Mouse (Mus musculus) megakaryocyte progenitor cell, adult 5-6 weeks (primary cell): ENCODE data around the gene Ubtd1. TPM values are rescaled to one million over a fixed set of nuclear protein-coding genes. Genes with fewer than 3 reads are reported as not detected.

Source experiments
- ATAC-seq: replicated peaks from 2 replicates; pipeline ENCODE4 v1.8.0; 2016; ENCODE audit warnings: mild to moderate bottlenecking, moderate TSS enrichment, inconsistent platforms; ENCODE audit not compliant: poor library complexity
- total RNA-seq, 2 experiments: library from RNA; stranded (forward) in 1 of 2; stranded (reverse) in 1 of 2; fragments of 157-497, 149-512 nt in 1 of 2; fragments of 200-1000 nt in 1 of 2; gene quantifications; 2 replicates each; pipeline versions ENCODE4 v1.2.3 to v1.2.4; 2015 to 2017

The Ubtd1 gene
- total RNA-seq, 2 experiments from 2014 or later = 11.2 to 11.9 TPM

DNA sequence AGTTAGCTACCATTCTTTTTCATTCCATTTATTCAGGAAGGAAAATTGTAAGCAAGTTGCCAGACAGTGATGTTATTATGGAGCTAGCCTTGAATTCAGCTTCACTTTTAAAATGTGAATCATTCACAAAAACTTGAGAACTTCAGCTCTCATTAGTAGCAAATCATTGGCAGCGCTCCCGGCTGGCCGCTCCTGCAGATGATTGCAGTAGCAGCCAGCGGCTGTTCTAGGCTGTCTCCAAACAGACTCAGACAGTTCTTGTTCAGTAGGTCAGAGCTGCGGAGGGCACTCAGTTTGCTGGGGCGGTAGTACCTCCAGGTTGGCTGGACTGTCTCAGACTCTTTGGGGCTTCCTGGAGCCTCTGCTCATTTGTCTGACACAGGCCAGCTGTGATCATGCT lies 11.9 kb downstream of the Ubtd1 start:
- no peak for ATAC-seq

DNA sequence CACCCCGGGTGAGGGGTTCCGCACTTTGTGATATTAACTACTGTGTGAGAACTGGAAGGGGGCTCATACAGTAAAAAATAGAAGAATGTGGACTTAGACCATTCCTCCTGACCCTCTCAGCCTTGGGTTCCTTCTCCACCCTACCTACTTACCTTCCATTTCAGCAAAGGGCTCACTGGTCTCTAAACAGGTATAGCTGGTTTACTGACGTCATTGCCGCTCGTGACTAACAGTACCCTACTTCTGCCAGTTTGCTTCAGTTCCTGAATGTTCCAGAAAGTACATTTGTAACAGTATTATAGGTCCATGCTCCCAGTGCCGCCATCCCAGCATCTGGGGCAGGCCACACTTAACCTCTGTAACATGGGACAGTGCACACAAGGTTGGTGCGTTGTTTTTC lies 12.5 kb downstream of the Ubtd1 start:
- ATAC-seq = no peak

DNA sequence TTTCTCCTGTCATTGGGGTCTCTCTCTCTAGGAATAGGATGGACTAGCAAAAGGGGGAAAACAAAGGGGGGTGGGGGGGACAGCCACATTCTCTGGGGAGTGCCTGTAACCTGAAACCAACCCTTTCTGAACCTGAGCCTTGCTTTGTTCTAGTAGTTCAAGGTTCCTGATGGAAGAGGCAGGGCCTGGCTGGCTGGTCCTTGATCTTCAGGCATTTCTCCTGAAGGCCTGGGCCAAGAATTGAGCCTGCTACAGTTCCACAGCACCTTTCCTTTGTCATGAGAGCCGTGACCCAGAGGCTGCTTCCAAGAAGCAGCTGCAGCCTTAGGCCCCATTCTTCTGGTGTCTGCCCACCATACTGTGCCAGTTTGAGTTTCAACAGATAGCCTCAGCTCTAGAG lies 13.9 kb downstream of the Ubtd1 start:
- ATAC-seq = no peak

DNA sequence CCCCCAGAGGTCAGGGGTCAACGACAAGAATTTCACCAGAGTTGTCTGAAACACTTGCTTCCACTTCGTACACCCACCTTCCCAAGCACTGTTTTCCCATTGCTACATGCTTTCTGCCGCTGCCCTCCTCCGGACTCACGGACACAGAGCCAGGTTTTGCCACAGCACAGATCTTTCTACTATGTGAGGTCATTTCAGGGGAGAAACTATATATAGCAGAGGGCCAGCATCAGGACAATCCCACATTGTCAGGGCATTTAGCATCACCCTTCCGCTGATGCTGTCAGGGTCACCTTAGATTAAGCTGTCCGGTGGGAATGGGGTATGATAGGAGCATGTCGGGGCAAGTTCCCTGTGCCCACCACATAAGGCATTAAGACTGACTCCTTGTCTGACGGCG lies 15.5 kb downstream of the Ubtd1 start:
- no peak for ATAC-seq

DNA sequence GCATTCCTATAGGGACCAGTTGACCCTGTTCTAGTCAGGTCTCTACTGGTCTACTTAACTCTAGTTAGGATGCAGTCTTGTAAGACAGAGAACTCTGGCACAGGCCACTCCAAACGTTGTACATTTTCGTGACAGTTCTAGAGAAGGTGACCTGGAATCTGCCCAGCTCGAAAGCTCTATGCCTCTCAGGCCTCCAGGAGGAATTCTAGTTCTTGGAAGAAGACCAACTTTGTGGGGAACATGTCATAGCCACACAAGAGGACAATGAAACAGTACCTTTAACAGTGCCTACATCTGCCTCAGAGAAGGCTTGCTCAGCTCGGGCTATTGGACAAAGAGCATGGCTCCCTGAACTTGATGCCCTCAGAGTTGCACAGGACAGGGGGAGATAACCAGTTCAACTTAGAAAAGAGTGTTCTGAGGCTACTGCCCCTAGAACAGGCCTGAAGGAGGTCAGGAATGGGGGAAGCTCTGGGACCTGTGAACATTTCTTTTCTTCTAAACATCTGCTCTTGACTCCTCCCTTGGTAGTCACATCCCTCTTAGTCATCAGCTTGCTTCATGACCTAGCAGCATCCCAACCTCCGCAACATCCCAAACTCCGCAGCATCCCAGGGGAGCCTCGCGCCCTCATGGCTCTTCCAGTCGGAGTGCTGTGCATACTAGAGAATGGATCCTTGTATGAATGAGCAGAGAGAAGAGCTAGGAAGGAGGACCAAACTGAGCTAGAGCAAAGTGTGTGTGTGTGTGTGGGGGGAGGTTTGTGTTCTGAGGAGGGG lies 17.4 kb downstream of the Ubtd1 start:
- no peak for ATAC-seq

DNA sequence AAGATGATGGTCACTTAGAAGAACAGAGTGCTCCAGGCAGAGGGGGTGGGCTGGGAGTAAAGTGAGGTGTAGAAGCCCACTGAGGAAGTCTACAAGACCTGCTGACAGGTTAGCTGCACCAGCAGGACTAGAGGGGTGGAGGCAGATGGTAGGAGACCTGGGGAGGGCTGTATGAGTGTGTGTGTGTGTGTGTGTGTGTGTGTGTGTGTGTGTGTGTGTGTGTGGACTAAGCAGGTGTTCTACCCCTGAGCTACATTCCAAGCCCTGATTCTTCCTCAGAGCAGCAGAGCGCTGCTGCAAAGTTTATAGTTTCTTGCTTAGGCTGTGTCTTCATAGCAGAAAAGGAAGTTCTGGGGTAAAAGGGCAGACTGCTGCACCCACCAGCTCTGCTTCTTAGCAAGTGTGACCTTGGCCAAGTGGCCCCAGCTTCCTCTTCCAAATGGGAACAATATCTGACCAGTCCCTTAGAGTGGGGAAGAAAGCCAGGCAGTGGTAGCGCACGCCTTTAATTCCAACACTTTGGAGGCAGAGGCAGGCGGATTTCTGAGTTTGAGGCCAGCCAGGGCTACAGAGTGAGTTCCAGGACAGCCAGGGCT lies 18.2 kb downstream of the Ubtd1 start:
- ATAC-seq = peak; percentile 68

DNA sequence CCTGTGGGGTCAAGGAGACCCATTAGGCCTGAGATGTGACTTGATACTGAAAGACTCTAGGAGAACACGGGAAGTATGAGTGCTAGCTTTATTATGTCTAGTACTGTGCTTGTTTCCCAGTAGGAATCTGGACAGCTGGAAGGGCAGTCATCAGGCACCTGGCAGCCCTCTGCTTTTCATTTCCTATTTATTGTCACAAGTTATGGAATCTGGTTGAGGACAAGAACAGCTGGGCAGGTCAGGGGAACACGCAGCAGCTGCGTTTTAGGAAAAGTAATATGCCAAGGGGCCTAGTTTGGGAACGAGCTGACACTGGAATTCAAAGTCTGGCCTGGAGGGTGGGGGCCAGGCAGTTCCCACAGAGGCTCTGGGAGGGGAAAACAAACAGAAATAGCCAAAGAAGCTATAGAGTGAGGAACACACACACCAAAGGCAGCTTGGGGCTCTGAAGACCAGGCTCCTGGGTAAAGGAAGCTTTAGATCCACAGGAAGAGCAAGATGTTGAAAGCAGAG lies 18.9 kb downstream of the Ubtd1 start:
- no peak for ATAC-seq

DNA sequence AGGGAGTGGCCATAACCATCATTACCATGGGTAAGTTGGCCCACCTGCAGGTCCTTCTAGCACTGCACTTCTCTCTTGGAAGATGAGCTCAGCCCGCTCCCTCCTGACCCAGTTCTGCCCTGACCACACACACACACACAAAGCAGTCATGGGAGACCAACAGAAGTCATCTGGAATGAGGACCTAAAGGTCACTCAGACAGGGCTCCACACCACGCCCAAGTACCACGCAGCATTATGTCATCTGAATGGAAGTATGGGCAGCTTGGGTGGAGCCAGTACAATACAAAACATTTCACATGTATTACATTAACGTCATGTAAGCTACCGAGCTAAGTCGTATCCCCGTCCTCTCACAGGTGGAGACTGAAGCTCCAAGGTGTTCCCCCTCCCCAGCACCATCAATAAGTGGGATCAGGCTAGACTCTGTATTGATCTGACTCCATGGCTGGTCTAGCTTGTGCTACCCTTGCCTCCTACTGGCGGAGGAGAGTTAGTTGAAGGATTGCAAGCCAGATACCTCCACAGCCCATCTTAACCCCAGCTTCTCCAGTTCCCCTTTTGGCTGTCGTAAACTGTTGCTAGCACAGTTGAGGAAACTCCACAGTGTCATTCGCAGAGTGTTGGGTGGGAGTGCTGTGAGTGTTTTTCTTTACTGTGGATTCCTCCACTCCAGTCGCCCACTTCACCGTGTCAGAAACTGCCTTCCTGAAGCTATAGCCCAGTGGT lies 19.9 kb downstream of the Ubtd1 start:
- peak; percentile 60 for ATAC-seq

DNA sequence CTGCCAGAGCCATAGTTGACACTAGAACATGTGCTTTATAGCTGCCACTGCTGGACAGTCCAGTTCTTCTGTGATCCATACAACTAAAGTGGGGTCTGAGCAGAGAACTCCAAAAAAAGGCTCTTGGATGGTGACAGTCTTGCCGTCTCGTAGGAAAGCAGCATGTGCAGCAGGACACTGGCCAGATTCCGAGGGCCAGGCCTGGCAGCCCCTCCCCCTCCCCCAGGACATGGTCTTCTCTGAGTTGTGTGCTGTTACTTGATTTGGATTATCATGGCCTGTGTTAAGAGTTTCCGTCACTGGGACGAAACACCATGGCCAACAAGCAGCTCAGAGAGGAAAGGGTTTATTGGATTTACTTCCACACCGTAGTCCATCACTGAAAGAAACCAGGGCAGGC lies 22.7 kb downstream of the Ubtd1 start:
- ATAC-seq = no peak

DNA sequence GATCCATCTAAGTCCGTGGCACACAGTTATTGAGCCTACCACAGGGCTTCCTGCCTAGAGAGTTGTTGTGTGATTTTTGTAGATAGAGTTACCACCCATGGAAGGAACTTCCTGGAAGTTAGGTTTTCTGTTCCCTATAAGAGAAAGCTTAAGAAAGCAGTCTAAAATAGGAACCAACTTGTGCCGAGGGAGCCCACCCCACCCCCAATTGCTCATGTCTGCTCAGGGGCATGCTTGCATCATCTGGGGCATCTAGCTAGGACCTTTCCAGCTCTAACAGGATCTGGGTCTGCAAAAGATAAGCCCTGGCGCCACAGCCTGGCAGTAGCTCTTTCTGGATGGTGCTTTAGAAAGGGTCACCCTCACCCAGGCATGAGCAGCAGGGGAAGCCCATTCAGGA lies 24.1 kb downstream of the Ubtd1 start:
- peak; percentile 79 for ATAC-seq

DNA sequence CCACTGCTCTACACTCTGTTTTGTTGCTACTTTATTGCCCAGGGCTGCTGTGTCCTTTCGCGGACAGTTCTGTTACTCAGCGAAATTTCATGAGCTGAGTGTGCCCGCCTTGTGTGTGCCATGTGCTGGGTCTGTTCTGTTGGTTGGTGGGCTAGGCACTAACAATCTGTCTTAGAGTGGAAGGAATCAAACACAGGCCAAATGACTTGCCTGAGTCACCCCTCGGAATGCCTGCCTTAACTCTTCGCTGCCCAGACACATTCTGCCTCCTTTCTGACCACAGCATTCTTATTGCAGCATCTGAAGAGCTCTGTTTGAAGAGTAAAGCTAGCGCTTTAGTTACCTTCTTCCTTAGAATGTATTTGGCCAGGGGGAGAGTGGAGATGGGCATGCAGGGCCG lies 25.0 kb downstream of the Ubtd1 start:
- ATAC-seq = no peak

DNA sequence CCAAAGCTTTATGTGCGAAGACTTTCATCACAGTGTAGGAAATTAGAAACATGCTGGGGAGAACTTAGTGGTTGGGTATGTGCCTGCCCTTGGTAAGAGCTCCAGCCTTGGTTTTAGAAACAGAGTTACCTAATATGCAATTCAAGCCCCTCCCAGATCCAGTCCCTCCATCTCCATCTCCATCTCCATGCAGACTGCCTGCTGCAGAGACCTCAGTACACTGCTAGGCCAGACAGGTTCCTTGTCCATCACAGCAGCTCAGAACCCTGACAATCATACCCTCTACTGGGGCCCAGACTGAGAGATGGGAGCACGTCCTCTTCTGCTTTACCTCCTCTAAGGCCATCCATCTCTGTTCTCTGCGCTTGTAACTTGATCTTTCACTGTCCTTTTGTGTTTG lies 27.0 kb downstream of the Ubtd1 start:
- no peak for ATAC-seq

DNA sequence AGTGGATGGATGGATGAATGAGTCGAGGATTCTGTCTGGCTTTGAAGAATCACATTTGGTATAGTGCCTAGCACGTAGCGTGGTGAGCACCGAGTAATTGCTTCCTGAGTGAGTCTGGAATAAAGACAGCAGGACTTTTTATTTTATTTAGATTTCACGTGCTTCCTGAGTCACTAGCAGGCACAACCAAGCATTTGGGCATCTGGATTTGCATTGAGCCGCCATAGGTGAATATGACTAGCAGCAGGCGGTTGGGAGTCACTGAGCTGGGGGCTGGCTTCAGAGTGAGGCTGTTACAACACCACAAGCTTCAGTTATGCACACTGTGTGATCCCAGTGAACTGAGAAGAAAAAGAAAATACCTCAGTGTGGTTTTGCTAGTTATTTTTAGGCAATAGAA lies 27.5 kb downstream of the Ubtd1 start:
- no peak for ATAC-seq

DNA sequence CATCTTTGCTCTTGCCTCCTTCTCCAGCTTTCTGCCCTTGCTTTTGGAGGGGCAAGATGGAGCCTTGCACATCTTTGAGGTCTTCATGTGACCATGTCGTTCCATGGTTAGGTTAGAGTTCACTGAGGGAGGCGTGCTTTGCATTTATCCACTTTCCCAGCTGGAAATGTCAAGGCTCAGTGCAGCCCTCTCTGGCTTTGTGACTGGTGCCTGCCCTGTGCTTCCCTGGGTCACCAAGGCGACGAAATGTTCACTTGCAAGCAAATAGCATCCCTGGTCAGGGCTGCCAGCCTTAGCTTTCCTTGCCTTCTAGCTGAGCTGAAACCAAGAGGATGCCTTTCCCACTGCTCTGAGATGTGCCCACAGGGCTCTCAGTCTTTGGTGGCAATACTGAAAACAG lies 28.9 kb downstream of the Ubtd1 start:
- ATAC-seq = no peak

DNA sequence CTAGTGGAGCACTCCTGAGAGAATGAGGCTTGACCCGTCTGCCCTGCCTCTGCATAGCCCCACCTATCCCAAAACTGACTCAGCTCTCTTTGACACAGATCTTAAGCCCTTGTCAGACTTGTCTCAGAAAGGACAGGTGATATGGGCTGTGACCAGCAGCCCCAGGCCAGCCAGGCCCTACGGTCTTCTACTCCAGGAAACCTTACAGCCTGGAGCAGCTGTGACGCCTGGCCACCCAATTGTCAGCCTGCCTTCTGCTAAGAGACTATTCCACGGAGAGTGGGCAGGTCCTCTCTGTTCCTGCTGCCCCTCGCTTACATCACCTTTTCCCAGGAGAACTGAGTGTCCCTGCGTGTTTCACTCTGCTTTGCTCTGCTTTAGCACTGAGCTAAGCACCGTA lies 29.6 kb downstream of the Ubtd1 start:
- no peak for ATAC-seq

DNA sequence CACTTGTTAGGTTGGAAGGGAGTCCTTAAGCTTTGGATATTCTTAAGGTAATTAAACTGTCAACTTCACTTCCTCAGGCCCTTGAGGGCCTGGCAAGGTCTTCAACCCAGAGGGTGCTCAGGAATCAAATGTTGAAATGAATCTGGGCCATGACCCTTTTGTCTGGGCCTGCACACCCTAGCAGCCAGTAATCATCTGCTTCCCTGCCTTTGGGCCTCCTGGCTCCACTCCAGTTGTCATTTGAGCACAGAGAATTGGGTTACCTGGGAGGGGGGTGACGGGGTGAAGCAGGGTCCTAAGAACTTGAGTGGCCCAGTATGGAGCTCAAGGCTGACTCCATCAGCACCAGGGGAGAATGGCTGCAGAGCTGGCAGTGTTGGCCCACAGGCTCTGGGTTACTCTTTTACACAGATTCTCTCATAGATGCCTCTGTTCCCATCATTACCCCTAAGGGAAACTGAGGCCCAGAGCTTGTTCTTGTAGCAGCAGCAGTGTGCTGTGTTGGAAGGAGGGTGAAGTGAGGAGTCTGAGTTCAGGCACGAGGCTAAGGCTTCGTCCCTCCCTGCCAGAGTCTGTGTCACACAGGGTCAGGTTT lies 32.8 kb downstream of the Ubtd1 start:
- no peak for ATAC-seq

DNA sequence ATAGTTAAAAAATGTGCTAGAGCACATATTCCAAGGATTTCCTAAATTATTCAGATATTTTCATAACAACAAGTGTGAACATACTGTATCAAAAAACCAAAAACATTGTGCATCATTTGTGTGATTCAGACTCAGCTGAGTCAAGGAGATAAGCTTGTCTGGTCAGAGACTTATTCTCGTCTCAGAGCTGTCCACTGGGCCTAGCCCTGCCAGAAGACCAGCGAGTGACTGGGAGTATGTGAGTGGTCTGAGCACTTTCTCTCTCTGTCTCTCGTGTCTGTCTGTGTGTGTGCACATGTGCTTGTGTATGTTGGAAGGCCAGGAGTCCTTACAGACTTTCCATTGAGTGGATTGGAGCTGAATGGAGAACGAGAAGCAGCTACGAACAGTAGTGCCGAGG lies 33.4 kb downstream of the Ubtd1 start:
- no peak for ATAC-seq

DNA sequence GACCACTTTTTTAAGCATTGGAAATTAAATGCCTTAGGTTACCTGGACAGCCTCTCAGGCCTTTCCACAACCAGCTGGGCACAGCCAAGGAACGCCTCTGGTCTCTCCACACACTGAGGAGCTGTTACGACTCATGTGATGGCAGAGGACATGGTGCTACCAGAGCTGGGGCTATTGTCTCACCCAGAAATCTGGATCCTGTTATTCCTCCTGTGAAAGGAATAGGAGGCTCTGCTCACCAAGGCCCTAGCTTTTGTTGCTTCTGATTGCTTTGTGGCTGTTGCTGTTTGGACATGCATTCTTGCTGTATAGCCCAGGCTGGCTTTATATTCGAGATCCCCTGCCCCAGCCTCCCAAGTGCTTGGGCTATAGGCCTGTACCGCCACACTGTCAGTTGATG lies 34.7 kb downstream of the Ubtd1 start:
- ATAC-seq = no peak

DNA sequence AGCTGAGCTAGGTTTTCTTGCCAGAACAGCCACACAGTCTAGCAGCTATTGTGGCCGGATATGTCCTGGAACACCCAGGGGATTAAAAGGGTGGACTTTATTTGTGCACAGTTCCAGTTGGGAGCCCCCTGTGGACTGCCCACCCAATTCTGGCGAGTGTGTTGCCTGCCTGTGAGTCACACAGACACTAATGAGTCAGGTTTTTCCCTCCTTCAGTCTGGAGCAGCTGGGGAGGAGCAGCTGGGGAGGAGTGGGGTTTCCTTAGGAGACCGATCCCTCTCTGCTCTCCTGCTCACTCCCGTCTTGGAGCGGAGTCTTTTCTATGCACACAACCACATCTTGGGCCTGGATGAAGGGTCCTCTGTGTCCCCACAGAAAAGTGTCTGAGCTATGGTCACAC lies 35.3 kb downstream of the Ubtd1 start:
- ATAC-seq = no peak

DNA sequence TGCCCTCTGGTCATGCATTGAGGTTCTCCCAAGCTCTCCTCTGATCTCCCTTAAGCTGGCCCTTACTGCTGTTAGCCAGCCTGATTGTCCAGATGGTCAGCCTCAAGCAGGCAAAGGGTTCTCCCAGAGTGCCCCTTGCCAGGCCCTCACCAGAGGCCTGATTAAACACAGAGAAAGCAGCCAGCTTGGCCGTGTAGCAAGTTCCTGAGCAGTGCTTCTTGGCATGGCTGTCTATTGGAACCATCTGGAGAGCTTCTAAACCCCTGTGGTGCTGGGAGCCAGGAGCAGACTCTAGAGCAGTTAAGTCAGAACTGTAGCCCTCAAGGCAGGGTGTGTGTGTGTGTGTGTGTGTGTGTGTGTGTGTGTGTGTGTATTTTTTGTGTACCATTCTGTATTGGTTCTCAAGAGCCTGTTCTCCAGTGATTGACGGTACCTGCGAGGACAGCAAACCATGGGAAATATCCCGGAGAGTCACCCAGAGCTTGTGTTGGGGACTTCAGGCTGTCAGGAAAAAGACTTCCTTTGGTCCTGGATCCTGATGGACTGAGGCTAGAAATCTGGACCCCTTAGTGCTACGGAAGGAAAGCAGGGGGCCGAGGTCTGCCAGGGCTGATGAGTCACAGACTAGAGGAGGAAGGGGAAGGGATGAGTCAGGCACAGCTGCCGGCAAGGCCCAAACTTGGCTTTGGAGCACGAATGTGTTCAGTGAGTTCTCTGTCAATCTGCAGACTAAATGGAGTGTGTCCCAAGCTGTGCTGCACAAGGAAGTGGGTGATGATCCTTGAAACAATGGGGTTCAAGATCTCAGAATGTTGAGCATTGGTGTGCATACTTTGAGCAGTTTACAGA lies 36.1 kb downstream of the Ubtd1 start:
- peak; percentile 61 for ATAC-seq
